Mouse (Mus musculus): ENCODE results near the gene Hoxb2. TPM values are rescaled to one million over a fixed set of nuclear protein-coding genes. Genes with fewer than 3 reads are reported as not detected.
A peak's percentile ranks its signal among the peaks of the same experiment; 100 is the strongest.

Hoxb2 gene
- 3.2 and 3.7 TPM in 2 replicates for polyA plus RNA-seq (2012; ENCODE audit: insufficient read depth, insufficient read length, missing spikeins)

DNA sequence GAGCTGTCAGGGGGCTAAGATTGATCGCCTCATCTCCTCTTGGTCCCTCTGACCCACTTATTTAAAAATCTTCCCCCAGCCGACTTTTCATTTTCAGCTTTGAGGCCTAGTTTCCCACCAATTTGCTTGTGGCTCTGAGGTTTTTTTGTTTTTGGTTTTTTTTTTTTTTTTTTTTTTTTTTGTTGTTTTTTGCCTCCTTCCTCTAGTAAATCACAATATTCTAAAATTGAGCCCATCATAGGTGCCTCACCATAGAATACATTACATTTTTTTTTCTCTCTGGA is at the start of gene Hoxb2:
TSS of gene Hoxb2 (plus strand) at position 185 of the 284 bp plus-strand sequence.
- Histone ChIP-seq H3K4me3 (ENCODE audit: insufficient read depth, low read depth, low read length) (peak within 1 kb of the TSS; percentile 83), H3K4me1 (ENCODE audit: control insufficient read depth, insufficient read depth, insufficient read length, low read length) (peaks cover 19% of the 10 kb centered on the region), H3K27ac (replicated peaks; ENCODE audit: low read depth, low read length) (peak within 1 kb of the TSS; percentile 88)

DNA sequence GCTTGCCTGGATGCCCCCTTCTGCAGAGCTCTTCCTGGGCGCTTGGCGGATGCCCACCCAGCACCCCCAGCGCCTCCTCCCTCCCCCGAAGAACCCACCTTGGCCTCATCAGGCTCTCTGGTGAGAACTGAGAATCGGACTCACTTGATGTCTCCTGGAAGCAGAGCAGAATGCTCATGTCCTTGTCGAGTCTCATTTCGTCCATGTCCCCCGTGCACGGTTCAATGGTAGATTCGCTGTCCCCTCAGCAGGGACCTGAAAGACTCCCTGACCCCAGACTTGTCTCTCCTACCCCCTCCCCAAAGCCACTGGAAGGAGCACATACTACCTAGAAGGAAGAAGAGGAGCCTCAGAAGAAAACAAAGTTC is 49.3 kb upstream of the Hoxb2 start:
- Histone ChIP-seq H3K4me3 (ENCODE audit: insufficient read depth, low read depth, low read length) (no peak overlapping the region), H3K27ac (replicated peaks; ENCODE audit: low read depth, low read length) (no peak overlapping the region), H3K4me1 (ENCODE audit: control insufficient read depth, insufficient read depth, insufficient read length, low read length) (no peaks in the 10 kb centered on the region)

GRCm38 (mm10) chr11:96301837-96302236 is 48.5 kb upstream of the Hoxb2 start:
- no peaks in the 10 kb centered on the region; the same call in 1 of the 2 replicates for H3K4me1 ChIP-seq (ENCODE audit: control insufficient read depth, insufficient read depth, insufficient read length, low read length)
- H3K4me3 ChIP-seq (ENCODE audit: insufficient read depth, low read depth, low read length) = no peak overlapping the region
- no peak overlapping the region for H3K27ac ChIP-seq (replicated peaks; ENCODE audit: low read depth, low read length)

GRCm38 (mm10) chr11:96302381-96303150 is 47.8 kb upstream of the Hoxb2 start:
- Histone ChIP-seq H3K27ac (replicated peaks; ENCODE audit: low read depth, low read length) (no peak overlapping the region), H3K4me3 (ENCODE audit: insufficient read depth, low read depth, low read length) (0 out of 2 replicates have a peak overlapping the region, but pooled peaks have one; percentile 64), H3K4me1 (ENCODE audit: control insufficient read depth, insufficient read depth, insufficient read length, low read length) (no peaks in the 10 kb centered on the region; the same call in 1 of the 2 replicates)

DNA sequence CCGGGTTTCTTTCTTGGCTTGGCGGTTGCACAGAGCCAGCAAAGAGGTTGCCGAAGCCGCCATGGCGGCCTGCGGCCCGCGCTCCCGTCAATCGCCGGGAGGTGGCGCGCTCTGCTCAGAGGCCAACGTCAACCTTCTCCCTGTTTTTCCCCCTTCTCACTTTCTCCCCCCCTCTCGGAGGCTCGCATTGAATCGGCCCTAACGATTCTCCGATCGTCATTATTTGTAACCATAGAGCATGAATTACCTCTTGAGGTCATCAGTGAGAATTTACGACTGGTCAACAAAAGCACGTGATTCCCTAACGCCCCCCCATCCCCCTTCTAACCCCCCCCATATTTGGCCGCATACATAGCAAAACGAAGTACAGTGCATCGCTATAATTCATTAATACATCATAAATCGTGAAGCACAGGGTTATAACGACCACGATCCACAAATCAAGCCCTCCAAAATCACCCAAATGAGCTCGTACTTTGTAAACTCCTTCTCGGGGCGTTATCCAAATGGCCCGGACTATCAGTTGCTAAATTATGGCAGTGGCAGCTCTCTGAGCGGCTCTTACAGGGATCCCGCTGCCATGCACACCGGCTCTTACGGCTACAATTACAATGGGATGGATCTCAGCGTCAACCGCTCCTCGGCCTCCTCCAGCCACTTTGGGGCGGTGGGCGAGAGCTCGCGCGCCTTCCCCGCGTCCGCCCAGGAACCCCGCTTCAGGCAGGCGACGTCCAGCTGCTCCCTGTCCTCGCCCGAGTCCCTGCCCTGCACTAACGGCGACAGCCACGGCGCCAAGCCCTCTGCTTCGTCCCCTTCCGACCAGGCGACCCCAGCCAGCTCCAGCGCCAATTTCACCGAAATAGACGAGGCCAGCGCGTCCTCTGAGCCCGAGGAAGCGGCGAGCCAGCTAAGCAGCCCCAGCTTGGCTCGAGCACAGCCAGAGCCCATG is 46.9 kb upstream of the Hoxb2 start, which contains the start of gene Hoxb5:
TSS of gene Hoxb5 (plus strand) at position 186 of the 949 bp plus-strand sequence.
- peak within 1 kb of the TSS; percentile 64 for H3K4me3 ChIP-seq (ENCODE audit: insufficient read depth, low read depth, low read length)
- H3K27ac ChIP-seq (replicated peaks; ENCODE audit: low read depth, low read length) = peak within 1 kb of the TSS; percentile 75
- no peaks in the 10 kb centered on the region; the same call in 1 of the 2 replicates for H3K4me1 ChIP-seq (ENCODE audit: control insufficient read depth, insufficient read depth, insufficient read length, low read length)

- Histone ChIP-seq H3K4me3 (ENCODE audit: insufficient read depth, low read depth, low read length) (peak overlapping the region; percentile 64), H3K27ac (replicated peaks; ENCODE audit: low read depth, low read length) (peak overlapping the region; percentile 75), H3K4me1 (ENCODE audit: control insufficient read depth, insufficient read depth, insufficient read length, low read length) (peaks cover 5% of the 10 kb centered on the region; the same call in 1 of the 2 replicates)
Measured at GRCm38 (mm10) chr11:96304381-96305195, 45.7 kb upstream of the Hoxb2 start.

GRCm38 (mm10) chr11:96305505-96306182 is 44.7 kb upstream of the Hoxb2 start:
- peaks cover 11% of the 10 kb centered on the region; the same call in 1 of the 2 replicates for H3K4me1 ChIP-seq (ENCODE audit: control insufficient read depth, insufficient read depth, insufficient read length, low read length)
- peak overlapping the region; percentile 16; the same call in 1 of the 2 replicates for H3K4me3 ChIP-seq (ENCODE audit: insufficient read depth, low read depth, low read length)
- H3K27ac ChIP-seq (replicated peaks; ENCODE audit: low read depth, low read length) = peak overlapping the region; percentile 21; the same call in 1 of the 2 replicates

GRCm38 (mm10) chr11:96306183-96306907 is 44.0 kb upstream of the Hoxb2 start:
- Histone ChIP-seq H3K4me1 (ENCODE audit: control insufficient read depth, insufficient read depth, insufficient read length, low read length) (peaks cover 13% of the 10 kb centered on the region; the same call in 1 of the 2 replicates), H3K27ac (replicated peaks; ENCODE audit: low read depth, low read length) (peak overlapping the region; percentile 21; the same call in 1 of the 2 replicates), H3K4me3 (ENCODE audit: insufficient read depth, low read depth, low read length) (no peak overlapping the region)

GRCm38 (mm10) chr11:96306908-96307269 is 43.4 kb upstream of the Hoxb2 start:
- no peak overlapping the region for H3K27ac ChIP-seq (replicated peaks; ENCODE audit: low read depth, low read length)
- no peak overlapping the region for H3K4me3 ChIP-seq (ENCODE audit: insufficient read depth, low read depth, low read length)
- peaks cover 13% of the 10 kb centered on the region; the same call in 1 of the 2 replicates for H3K4me1 ChIP-seq (ENCODE audit: control insufficient read depth, insufficient read depth, insufficient read length, low read length)

- Histone ChIP-seq H3K4me3 (ENCODE audit: insufficient read depth, low read depth, low read length) (no peak overlapping the region), H3K4me1 (ENCODE audit: control insufficient read depth, insufficient read depth, insufficient read length, low read length) (peaks cover 17% of the 10 kb centered on the region), H3K27ac (replicated peaks; ENCODE audit: low read depth, low read length) (peak overlapping the region; percentile 70)
Measured at GRCm38 (mm10) chr11:96308763-96309162, 41.6 kb upstream of the Hoxb2 start.

DNA sequence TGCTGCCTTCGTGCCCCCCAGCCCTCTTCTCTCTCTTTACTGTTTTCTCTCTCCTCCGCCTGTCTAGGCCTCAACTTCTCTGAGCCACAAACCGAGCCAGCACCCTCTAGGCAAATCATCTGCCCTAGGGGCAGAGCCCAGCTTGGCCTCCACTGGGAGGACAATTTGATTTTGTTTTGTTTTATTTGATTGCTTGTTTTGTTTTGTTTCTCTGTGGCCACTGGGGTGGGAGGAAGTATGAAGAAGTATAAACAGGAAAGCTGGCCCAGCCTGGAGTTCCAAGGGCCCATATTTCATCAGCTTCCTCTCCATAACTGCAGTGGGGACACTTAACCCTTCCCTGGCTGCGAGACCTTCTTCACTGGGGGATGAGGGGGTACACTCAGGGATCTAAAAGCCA is 41.0 kb upstream of the Hoxb2 start:
- no peak overlapping the region for H3K4me3 ChIP-seq (ENCODE audit: insufficient read depth, low read depth, low read length)
- H3K27ac ChIP-seq (replicated peaks; ENCODE audit: low read depth, low read length) = peak overlapping the region; percentile 70
- H3K4me1 ChIP-seq (ENCODE audit: control insufficient read depth, insufficient read depth, insufficient read length, low read length) = peaks cover 21% of the 10 kb centered on the region

GRCm38 (mm10) chr11:96310183-96310938 is 40.0 kb upstream of the Hoxb2 start:
- Histone ChIP-seq H3K4me3 (ENCODE audit: insufficient read depth, low read depth, low read length) (peak overlapping the region; percentile 20; the same call in 1 of the 2 replicates), H3K27ac (replicated peaks; ENCODE audit: low read depth, low read length) (peak overlapping the region; percentile 70), H3K4me1 (ENCODE audit: control insufficient read depth, insufficient read depth, insufficient read length, low read length) (peaks cover 21% of the 10 kb centered on the region)

DNA sequence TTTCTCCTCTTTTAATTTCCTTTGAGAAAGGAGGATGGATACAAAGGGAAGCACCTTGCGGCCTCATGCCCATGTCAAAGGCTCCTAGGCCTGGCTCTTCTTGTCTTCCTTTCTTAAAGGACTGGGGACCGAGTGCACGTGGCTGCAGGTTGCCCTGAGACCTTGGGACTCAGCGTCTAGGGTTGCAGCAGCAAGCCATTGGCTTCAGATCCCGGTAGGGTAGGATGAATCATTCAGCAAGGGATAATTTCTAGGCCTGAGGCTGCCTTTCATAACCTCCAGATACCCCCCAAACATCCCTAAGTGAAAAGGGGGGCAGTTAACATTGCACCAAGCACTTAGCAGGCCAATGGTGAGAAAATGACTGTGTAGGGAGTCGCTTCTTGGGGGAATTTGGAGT is 39.2 kb upstream of the Hoxb2 start:
- peak overlapping the region; percentile 70 for H3K27ac ChIP-seq (replicated peaks; ENCODE audit: low read depth, low read length)
- H3K4me1 ChIP-seq (ENCODE audit: control insufficient read depth, insufficient read depth, insufficient read length, low read length) = peaks cover 21% of the 10 kb centered on the region
- peak overlapping the region; percentile 49 for H3K4me3 ChIP-seq (ENCODE audit: insufficient read depth, low read depth, low read length)
